Mouse (Mus musculus): ENCODE measurements around the gene D430041D05Rik.

The D430041D05Rik gene

GRCm38 (mm10) chr2:104267049-104267448, 143.8 kb downstream of the D430041D05Rik start:
- DNase-seq (ENCODE audit: low spot score): peak; percentile 13

- no peak for DNase-seq (ENCODE audit: low spot score)
These were observed 149.1 kb downstream of the D430041D05Rik start for GRCm38 (mm10) chr2:104261741-104262067.

- no peak for DNase-seq (ENCODE audit: low spot score)
These were observed 149.7 kb downstream of the D430041D05Rik start for GRCm38 (mm10) chr2:104260920-104261740.

GRCm38 (mm10) chr2:104256585-104256984, 154.2 kb downstream of the D430041D05Rik start:
- DNase-seq (ENCODE audit: low spot score): no peak

- no peak for DNase-seq (ENCODE audit: low spot score)
These were observed 155.9 kb downstream of the D430041D05Rik start for GRCm38 (mm10) chr2:104254944-104255343.

GRCm38 (mm10) chr2:104253341-104253740, 157.5 kb downstream of the D430041D05Rik start:
- no peak for DNase-seq (ENCODE audit: low spot score)

- DNase-seq (ENCODE audit: low spot score): no peak
These were observed 159.2 kb downstream of the D430041D05Rik start for GRCm38 (mm10) chr2:104251647-104252046.

GRCm38 (mm10) chr2:104249856-104250255, 161.0 kb downstream of the D430041D05Rik start:
- no peak for DNase-seq (ENCODE audit: low spot score)

- DNase-seq (ENCODE audit: low spot score): no peak
These were observed 164.0 kb downstream of the D430041D05Rik start for GRCm38 (mm10) chr2:104246851-104247250.

- no peak for DNase-seq (ENCODE audit: low spot score)
These were observed 168.8 kb downstream of the D430041D05Rik start for GRCm38 (mm10) chr2:104242055-104242454.

- DNase-seq (ENCODE audit: low spot score): no peak
These were observed 173.7 kb downstream of the D430041D05Rik start for GRCm38 (mm10) chr2:104237141-104237540.

- no peak for DNase-seq (ENCODE audit: low spot score)
These were observed 180.4 kb downstream of the D430041D05Rik start for GRCm38 (mm10) chr2:104230444-104230843.

- DNase-seq (ENCODE audit: low spot score): no peak
These were observed 184.8 kb downstream of the D430041D05Rik start for GRCm38 (mm10) chr2:104226057-104226456.

GRCm38 (mm10) chr2:104219733-104220391, 191.0 kb downstream of the D430041D05Rik start:
- no peak for DNase-seq (ENCODE audit: low spot score)

- no peak for DNase-seq (ENCODE audit: low spot score)
These were observed 192.2 kb downstream of the D430041D05Rik start for GRCm38 (mm10) chr2:104218588-104219065.

- no peak for DNase-seq (ENCODE audit: low spot score)
These were observed 192.7 kb downstream of the D430041D05Rik start for GRCm38 (mm10) chr2:104218114-104218513.

GRCm38 (mm10) chr2:104209408-104209807, 201.4 kb downstream of the D430041D05Rik start:
- DNase-seq (ENCODE audit: low spot score): no peak

GRCm38 (mm10) chr2:104208415-104208814, 202.4 kb downstream of the D430041D05Rik start:
- no peak for DNase-seq (ENCODE audit: low spot score)

GRCm38 (mm10) chr2:104207948-104208347, 202.9 kb downstream of the D430041D05Rik start:
- peak; percentile 43 for DNase-seq (ENCODE audit: low spot score)

- DNase-seq (ENCODE audit: low spot score): no peak
These were observed 205.2 kb downstream of the D430041D05Rik start for GRCm38 (mm10) chr2:104205623-104206022.

- no peak for DNase-seq (ENCODE audit: low spot score)
These were observed 210.6 kb downstream of the D430041D05Rik start for GRCm38 (mm10) chr2:104200211-104200610.

GRCm38 (mm10) chr2:104198186-104198585, 212.6 kb downstream of the D430041D05Rik start:
- DNase-seq (ENCODE audit: low spot score): no peak

- DNase-seq (ENCODE audit: low spot score): no peak
These were observed 213.5 kb downstream of the D430041D05Rik start for GRCm38 (mm10) chr2:104197281-104197680.

All from ovary, postnatal 36 days (tissue).